Mouse (Mus musculus) spleen, postnatal 0 days (tissue): ENCODE results near the gene Tiam2. TPM values are rescaled to one million over a fixed set of nuclear protein-coding genes. Genes with fewer than 3 reads are reported as not detected.

Source experiments
- polyA plus RNA-seq: library from polyadenylated mRNA; unstranded; fragments of >200 nt; fragmentation: Nextera tagmentation; extraction: Ambion mirVana; gene quantifications from 2 replicates; pipeline ENCODE4 v1.2.1, GENCODE M21; 2015

The Tiam2 gene
- 2.1 and 3.9 TPM in 2 replicates for polyA plus RNA-seq

DNA sequence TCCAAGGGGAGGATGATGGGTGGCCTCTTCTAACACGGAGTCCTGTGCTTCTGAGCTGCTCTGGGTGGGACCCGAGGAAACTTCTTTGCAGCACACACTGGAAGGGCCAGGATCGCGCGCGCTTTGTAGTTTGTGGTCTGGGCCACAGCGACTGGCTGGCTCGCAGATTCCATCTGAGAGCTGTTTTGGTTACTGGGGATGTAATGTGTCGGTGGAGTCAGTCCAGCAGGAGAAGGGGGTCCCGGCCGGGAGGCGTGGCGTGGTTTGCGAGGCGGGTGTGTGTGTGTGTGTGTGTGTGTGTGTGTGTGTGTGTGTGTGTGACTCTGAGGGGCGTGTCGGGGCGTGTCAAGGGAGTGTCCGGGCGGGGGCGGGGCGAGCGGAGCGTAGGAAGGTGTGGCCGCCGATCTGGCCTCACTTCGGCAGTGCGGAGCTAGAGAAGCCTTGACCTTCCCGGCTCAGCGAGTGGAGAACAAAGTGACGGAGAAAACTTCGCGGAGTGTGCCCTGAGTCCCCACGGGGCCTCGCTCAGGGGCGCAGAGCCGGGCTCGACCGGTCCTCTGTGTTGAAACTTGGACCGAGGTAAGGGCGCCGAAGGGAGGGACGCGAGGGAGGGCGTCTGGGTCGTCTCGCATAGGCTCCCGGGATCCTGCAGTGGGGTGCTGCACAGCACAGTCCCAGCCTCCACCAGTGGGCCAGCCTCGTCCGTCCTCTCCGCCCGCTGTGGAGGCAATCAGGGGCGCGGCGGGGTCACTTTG is at the start of gene Tiam2:
Gene Tiam2, plus strand, starts transcription at position 426 of the 755 bp plus-strand sequence.

DNA sequence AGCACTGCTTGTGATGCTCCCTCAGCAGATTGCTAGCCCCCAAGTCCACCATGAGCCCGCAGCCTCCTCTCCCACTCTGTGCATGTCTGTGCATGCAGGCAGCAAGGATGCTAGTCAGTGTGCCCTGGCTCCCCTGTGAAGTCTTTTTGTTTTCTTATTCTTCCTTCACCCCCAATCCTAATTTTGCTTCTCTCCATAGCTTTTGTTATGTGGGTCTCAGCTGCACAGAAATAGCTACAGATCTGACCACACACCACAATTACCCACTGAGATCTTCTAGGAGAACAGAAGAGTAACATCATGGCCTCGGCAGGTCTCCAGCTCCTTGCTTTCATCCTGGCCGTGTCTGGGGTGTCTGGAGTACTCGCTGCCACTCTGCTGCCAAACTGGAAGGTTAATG is 205.9 kb downstream of the Tiam2 start, which contains the start of gene Cldn20:
Gene Cldn20, plus strand, starts transcription at position 301 of the 400 bp plus-strand sequence.

DNA sequence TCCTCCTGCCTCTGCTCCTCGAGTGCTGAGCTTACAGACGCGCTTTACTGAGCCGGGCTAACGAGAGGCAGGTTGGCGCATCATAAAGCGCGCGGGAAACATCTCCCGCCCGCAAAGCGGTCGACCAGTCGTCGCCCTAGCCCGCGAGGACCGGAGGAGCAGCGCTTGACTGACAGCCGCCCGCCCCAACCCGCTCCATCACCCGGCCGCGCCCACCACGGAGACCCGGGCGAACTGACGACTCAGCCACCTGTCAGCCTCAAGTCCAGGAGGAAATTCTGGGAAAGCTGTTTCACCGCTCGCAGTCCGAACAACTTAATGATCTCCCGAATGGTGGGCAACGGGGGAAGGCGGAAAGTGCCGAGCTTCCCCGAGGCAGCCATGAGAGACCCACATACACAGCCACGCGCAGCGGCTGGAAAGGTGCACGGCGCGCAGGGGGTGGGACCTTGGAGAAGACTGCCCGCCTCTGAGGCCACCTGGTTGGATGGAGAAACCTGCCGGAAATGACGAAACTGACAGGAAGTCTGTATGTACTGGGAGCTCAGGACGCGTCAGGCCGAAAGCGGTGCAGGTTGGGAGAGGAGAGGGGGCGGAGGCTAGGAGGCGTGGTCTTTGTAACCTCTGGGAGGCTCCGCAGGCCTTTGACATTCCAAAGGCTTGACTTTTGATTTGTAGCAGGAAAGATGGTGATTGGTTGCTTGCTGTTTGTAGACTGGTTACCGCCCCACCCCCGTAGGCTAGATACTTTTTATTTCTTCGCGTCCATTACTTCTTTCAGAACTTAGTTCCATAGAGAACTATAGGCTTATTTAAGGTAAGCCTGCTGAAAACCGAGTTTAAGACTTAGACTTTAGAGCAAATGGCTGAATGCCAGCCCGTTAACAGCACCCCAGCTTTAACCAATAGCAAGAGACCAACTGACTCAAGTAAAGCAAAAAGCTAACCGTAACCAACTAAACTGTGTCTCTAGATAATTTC is 231.2 kb downstream of the Tiam2 start, which contains the start of gene Tfb1m:
Gene Tfb1m, minus strand, starts transcription at position 451 of the 981 bp plus-strand sequence.

Other genes starting within 250 kb of the Tiam2 start
- gene Scaf8, start 211.6 kb upstream of the Tiam2 start, polyA plus RNA-seq: 9.7 and 11.3 TPM in 2 replicates
- not detected in 2 replicates for gene Cldn20, start 206.0 kb downstream of the Tiam2 start, polyA plus RNA-seq
- gene Tfb1m, start 231.2 kb downstream of the Tiam2 start, polyA plus RNA-seq: 11.1 and 13.3 TPM in 2 replicates